Mouse (Mus musculus) heart, embryonic 12.5 days (tissue): ENCODE measurements around the gene Fanci. TPM values are rescaled to one million over a fixed set of nuclear protein-coding genes. Genes with fewer than 3 reads are reported as not detected.

Experiments
- ATAC-seq: fragments of 200-750 bp; cut with Nextera tagmentation; 2 replicates; pipeline ENCODE4 v1.8.0; 2017; ENCODE audit warnings: moderate TSS enrichment, moderate library complexity; ENCODE audit not compliant: insufficient number of reproducible peaks, low FRiP score
- H3K27ac ChIP-seq: fragments of 300-500 bp; sonication (generic); 2 replicates; pipeline ENCODE4 v1.5.1; 2016; ENCODE audit warnings: mild to moderate bottlenecking, moderate library complexity; ENCODE audit not compliant: poor library complexity, severe bottlenecking
- H3K27me3 ChIP-seq: fragments of 300-500 bp; sonication (generic); replicated peaks from 2 replicates; pipeline ENCODE4 v1.6.1; 2016; ENCODE audit warnings: mild to moderate bottlenecking, moderate library complexity
- H3K36me3 ChIP-seq: fragments of 300-500 bp; sonication (generic); 2 replicates; pipeline ENCODE4 v1.6.1; 2016; ENCODE audit warnings: mild to moderate bottlenecking, moderate library complexity
- H3K4me1 ChIP-seq: fragments of 300-500 bp; sonication (generic); replicated peaks from 2 replicates; pipeline ENCODE4 v1.6.1; 2016; ENCODE audit warnings: mild to moderate bottlenecking
- H3K4me2 ChIP-seq: fragments of 300-500 bp; sonication (generic); 2 replicates; pipeline ENCODE4 v1.6.1; 2016; ENCODE audit warnings: mild to moderate bottlenecking, moderate library complexity
- H3K4me3 ChIP-seq: fragments of 300-500 bp; sonication (generic); 2 replicates; pipeline ENCODE4 v1.5.1; 2016; ENCODE audit warnings: mild to moderate bottlenecking
- H3K9ac ChIP-seq: fragments of 300-500 bp; sonication (generic); 2 replicates; pipeline ENCODE4 v1.6.1; 2016; ENCODE audit warnings: mild to moderate bottlenecking, moderate library complexity
- H3K9me3 ChIP-seq: fragments of 300-500 bp; sonication (generic); replicated peaks from 2 replicates; pipeline ENCODE4 v1.6.1; 2016; ENCODE audit warnings: mild to moderate bottlenecking, moderate library complexity
- WGBS: fragments of 180-500 bp; shearing (Covaris S2); methylation state at CpG from one replicate; pipeline ENCODE4 v1.1.7; 2016; 5-methylcytosine and 5-hydroxymethylcytosine counted together
- polyA plus RNA-seq: library from polyadenylated mRNA; unstranded; fragments of >200 nt; fragmentation: Nextera tagmentation; extraction: Ambion mirVana; gene quantifications from 2 replicates; pipeline ENCODE4 v1.2.1, GENCODE M21; 2016

Gene Fanci
- polyA plus RNA-seq, 1 experiment from 2014 or later: 12.0 TPM

GRCm38 (mm10) chr7:79362830-79363229 lies 28.9 kb upstream of the Fanci start:
- Histone ChIP-seq H3K9me3 (no peaks in the 10 kb centered on the region), H3K4me3 (no peak overlapping the region), H3K9ac (no peak overlapping the region), H3K36me3 (0 out of 2 replicates have a peak, but pooled peaks cover 2% of the 10 kb centered on the region), H3K27me3 (peaks cover 43% of the 10 kb centered on the region), H3K27ac (no peak overlapping the region), H3K4me2 (no peak overlapping the region), H3K4me1 (peaks cover 60% of the 10 kb centered on the region)
- no peak for ATAC-seq
- 76% methylated on average over 7 of the region's 7 CpGs for WGBS

- Histone ChIP-seq H3K4me3 (no peak overlapping the region), H3K4me1 (peaks cover 53% of the 10 kb centered on the region), H3K9me3 (no peaks in the 10 kb centered on the region), H3K27me3 (peaks cover 43% of the 10 kb centered on the region), H3K27ac (no peak overlapping the region), H3K4me2 (0 out of 2 replicates have a peak overlapping the region, but pooled peaks have one; percentile 5), H3K36me3 (0 out of 2 replicates have a peak, but pooled peaks cover 2% of the 10 kb centered on the region), H3K9ac (no peak overlapping the region)
- ATAC-seq: peak; percentile 54; the same call in 1 of the 2 replicates
- 20% methylated on average over 8 of the region's 8 CpGs for WGBS
Observed at GRCm38 (mm10) chr7:79363370-79364043, 28.2 kb upstream of the Fanci start.

DNA sequence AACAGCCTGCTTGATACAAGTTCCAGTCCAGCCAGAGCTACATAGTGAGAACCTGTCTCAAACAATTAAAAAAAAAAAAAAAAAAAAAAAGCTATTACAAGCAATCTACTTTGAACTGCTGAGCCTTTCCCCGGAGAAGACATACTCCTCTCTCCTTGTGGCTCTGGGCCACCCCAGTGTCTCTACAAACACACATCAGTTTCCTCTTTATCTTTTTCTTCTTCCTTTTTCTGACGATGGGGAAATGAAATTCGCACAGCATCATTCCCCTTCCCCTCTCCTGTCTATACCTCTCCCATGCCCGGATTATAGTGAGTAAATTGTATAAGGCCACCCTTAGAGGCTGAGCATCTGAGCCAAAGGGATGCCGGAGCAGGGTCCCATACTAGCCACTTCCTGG lies 23.1 kb upstream of the Fanci start:
- no peak overlapping the region for H3K27ac ChIP-seq
- ATAC-seq: no peak
- H3K9ac ChIP-seq: no peak overlapping the region
- no peak overlapping the region for H3K4me2 ChIP-seq
- H3K4me3 ChIP-seq: no peak overlapping the region
- 69% methylated on average over 5 of the region's 5 CpGs for WGBS
- peaks cover 22% of the 10 kb centered on the region for H3K27me3 ChIP-seq
- H3K36me3 ChIP-seq: no peaks in the 10 kb centered on the region
- no peaks in the 10 kb centered on the region for H3K9me3 ChIP-seq
- H3K4me1 ChIP-seq: peaks cover 5% of the 10 kb centered on the region

- H3K4me3 ChIP-seq: no peak overlapping the region
- no peaks in the 10 kb centered on the region for H3K9me3 ChIP-seq
- no peaks in the 10 kb centered on the region for H3K4me1 ChIP-seq
- H3K4me2 ChIP-seq: no peak overlapping the region
- no peak for ATAC-seq
- peaks cover 22% of the 10 kb centered on the region for H3K27me3 ChIP-seq
- WGBS: 43% methylated on average over 4 of the region's 4 CpGs
- H3K27ac ChIP-seq: no peak overlapping the region
- no peak overlapping the region for H3K9ac ChIP-seq
- no peaks in the 10 kb centered on the region for H3K36me3 ChIP-seq
Observed at GRCm38 (mm10) chr7:79369416-79369815, 22.3 kb upstream of the Fanci start.

GRCm38 (mm10) chr7:79371321-79371879 lies 20.3 kb upstream of the Fanci start:
- Histone ChIP-seq H3K4me1 (peaks cover 6% of the 10 kb centered on the region; the same call in 1 of the 2 replicates), H3K4me2 (no peak overlapping the region), H3K9me3 (no peaks in the 10 kb centered on the region), H3K9ac (no peak overlapping the region), H3K4me3 (no peak overlapping the region), H3K27me3 (0 out of 2 replicates have a peak, but pooled peaks cover 9% of the 10 kb centered on the region), H3K36me3 (no peaks in the 10 kb centered on the region), H3K27ac (no peak overlapping the region)
- peak; percentile 78; the same call in 1 of the 2 replicates for ATAC-seq
- 38% methylated on average over 10 of the region's 10 CpGs for WGBS

DNA sequence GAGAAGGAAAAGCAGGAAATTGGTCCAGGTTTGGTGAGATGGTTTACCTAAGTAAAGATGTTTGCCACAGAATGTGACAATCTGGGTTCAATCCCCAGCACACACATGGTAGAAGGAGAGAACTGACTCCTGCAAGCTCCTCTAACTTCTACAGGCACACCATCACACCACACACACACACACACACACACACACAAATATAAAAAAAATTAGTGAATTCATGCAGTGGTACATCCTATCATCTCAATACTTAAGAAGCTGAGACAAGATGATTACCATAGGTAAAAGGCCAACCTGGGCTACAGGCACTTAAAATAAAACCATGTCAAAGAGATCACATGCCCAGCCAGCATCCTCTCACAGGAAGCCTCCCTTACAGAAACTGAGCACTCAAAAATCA lies 17.7 kb upstream of the Fanci start:
- Histone ChIP-seq H3K27ac (no peak overlapping the region), H3K9me3 (no peaks in the 10 kb centered on the region), H3K4me2 (no peak overlapping the region), H3K9ac (no peak overlapping the region), H3K4me1 (peaks cover 6% of the 10 kb centered on the region; the same call in 1 of the 2 replicates), H3K4me3 (no peak overlapping the region), H3K36me3 (no peaks in the 10 kb centered on the region), H3K27me3 (0 out of 2 replicates have a peak, but pooled peaks cover 5% of the 10 kb centered on the region)
- no peak for ATAC-seq

DNA sequence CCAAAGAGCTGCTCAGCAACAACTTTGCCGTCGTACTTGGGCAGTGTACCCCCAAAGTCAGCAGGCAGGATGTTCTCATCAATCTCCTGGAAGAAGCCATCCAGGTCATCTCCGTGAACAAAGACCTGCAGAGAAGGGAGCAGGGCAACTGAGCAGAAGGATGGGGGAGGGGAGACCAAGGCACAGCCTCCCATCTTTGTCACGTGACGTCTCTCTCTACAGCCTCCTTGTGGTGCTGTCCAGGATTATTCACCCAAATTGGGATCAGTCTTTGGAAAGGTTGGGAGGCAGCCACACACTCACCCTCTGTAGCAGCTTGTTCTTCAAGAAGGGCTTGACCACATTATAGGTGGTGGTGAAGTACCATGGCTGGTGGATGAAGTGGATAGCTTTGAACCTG lies 16.1 kb upstream of the Fanci start:
- no peak overlapping the region for H3K9ac ChIP-seq
- H3K4me1 ChIP-seq: peaks cover 6% of the 10 kb centered on the region; the same call in 1 of the 2 replicates
- 66% methylated on average over 5 of the region's 5 CpGs for WGBS
- H3K36me3 ChIP-seq: no peaks in the 10 kb centered on the region
- no peak overlapping the region for H3K27ac ChIP-seq
- no peak overlapping the region for H3K4me3 ChIP-seq
- ATAC-seq: no peak
- no peak overlapping the region for H3K4me2 ChIP-seq
- no peaks in the 10 kb centered on the region for H3K9me3 ChIP-seq
- H3K27me3 ChIP-seq: 0 out of 2 replicates have a peak, but pooled peaks cover 10% of the 10 kb centered on the region

DNA sequence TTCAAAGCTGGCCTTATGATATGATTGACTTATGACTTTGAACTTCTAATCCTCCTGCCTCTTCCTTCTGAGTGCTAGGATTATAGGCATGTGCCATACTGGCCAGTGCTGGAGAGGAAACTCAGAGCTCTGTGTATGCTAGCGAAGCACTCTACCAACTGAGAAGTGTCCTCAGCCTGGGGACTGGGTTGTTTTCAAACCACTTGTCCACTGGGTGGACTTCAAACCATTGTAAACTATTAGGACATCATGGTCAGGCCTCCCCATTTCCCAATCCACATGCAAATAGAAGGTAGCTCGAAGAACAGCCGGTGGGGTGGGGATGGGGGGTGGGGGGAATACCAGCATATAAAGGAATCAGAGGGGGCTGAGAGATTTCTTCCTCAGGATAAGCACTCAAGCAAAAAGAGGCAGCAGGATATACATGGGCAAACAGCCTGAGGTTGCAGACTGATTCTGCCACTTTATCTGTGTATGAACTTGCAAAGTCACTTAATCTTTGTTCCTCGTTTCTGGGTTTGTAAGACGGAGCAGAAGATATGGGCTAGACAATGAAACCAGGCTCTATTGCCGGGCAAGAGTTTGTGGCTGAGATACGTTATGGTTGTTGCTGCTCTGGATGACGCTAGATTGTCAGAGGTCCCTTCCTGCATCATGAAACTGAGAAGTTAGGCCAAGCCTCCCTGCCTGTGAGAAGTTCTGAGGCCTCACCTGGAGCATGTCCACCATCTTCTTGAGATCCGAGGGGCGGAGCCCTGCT lies 15.0 kb upstream of the Fanci start:
- WGBS: 75% methylated on average over 10 of the region's 10 CpGs
- Histone ChIP-seq H3K36me3 (no peaks in the 10 kb centered on the region), H3K9me3 (no peaks in the 10 kb centered on the region), H3K27ac (no peak overlapping the region), H3K4me3 (no peak overlapping the region), H3K27me3 (0 out of 2 replicates have a peak, but pooled peaks cover 14% of the 10 kb centered on the region), H3K4me2 (no peak overlapping the region), H3K4me1 (peaks cover 6% of the 10 kb centered on the region; the same call in 1 of the 2 replicates), H3K9ac (no peak overlapping the region)
- no peak for ATAC-seq

GRCm38 (mm10) chr7:79386422-79387133 lies 5.2 kb upstream of the Fanci start, which contains the start of gene Rlbp1:
Gene Rlbp1 (minus strand): TSS chr7:79387048.
- 0 out of 2 replicates have a peak, but pooled peaks cover 3% of the 10 kb centered on the region for H3K27me3 ChIP-seq
- no peaks in the 10 kb centered on the region for H3K36me3 ChIP-seq
- no peak for ATAC-seq
- no peak within 1 kb of the TSS for H3K4me3 ChIP-seq
- WGBS: 66% methylated on average over 16 of the region's 16 CpGs
- no peak within 1 kb of the TSS for H3K4me2 ChIP-seq
- no peak within 1 kb of the TSS for H3K9ac ChIP-seq
- no peaks in the 10 kb centered on the region for H3K9me3 ChIP-seq
- H3K27ac ChIP-seq: no peak within 1 kb of the TSS
- H3K4me1 ChIP-seq: no peaks in the 10 kb centered on the region

- H3K4me1 ChIP-seq: no peaks in the 10 kb centered on the region
- no peaks in the 10 kb centered on the region for H3K9me3 ChIP-seq
- no peak overlapping the region for H3K27ac ChIP-seq
- H3K27me3 ChIP-seq: no peaks in the 10 kb centered on the region
- no peaks in the 10 kb centered on the region for H3K36me3 ChIP-seq
- ATAC-seq: no peak
- 65% methylated on average over 8 of the region's 8 CpGs for WGBS
- no peak overlapping the region for H3K4me3 ChIP-seq
- no peak overlapping the region for H3K9ac ChIP-seq
- no peak overlapping the region for H3K4me2 ChIP-seq
Observed at GRCm38 (mm10) chr7:79387140-79387539, 4.6 kb upstream of the Fanci start.
